Mouse (Mus musculus) ES-E14 (cell line): ENCODE data around the gene Pbx3. TPM values are rescaled to one million over a fixed set of nuclear protein-coding genes. Genes with fewer than 3 reads are reported as not detected.

Experiments used
- DNase-seq: peaks from one replicate; pipeline ENCODE4 v3.0.0-alpha.2; 2013; ENCODE audit warnings: low read depth, low spot score
- H3K27ac ChIP-seq: 2 replicates; pipeline ENCODE4 v1.5.1; 2012; ENCODE audit warnings: low read depth, mild to moderate bottlenecking, low read length, moderate library complexity, mixed read lengths; ENCODE audit not compliant: poor library complexity, insufficient read depth, severe bottlenecking
- H3K36me3 ChIP-seq: 2 replicates; pipeline ENCODE4 v1.6.1; 2012; ENCODE audit warnings: mild to moderate bottlenecking, low read length, moderate library complexity, mixed read lengths; ENCODE audit not compliant: control insufficient read depth, poor library complexity, insufficient read depth, severe bottlenecking
- H3K4me1 ChIP-seq, 2 experiments: fragments of 150-350 bp in 1 of 2; sonication (generic) in 1 of 2; 2 replicates each; pipeline ENCODE4 v1.6.1; 2012; ENCODE audit warnings: low read length in 2 of 2, mild to moderate bottlenecking in 1 of 2, mixed read lengths in 1 of 2; ENCODE audit not compliant: control insufficient read depth in 2 of 2, insufficient read depth in 2 of 2, poor library complexity in 1 of 2
- H3K4me3 ChIP-seq, 2 experiments: fragments of 150-350 bp in 1 of 2; sonication (generic) in 1 of 2; 2 replicates each; pipeline ENCODE4 v1.5.1; 2012; ENCODE audit warnings: low read length in 2 of 2, low read depth in 1 of 2, mild to moderate bottlenecking in 1 of 2, mixed read lengths in 1 of 2; ENCODE audit not compliant: insufficient read depth in 1 of 2, poor library complexity in 1 of 2, severe bottlenecking in 1 of 2
- H3K9ac ChIP-seq: 2 replicates; pipeline ENCODE4 v1.6.1; 2012; ENCODE audit warnings: low read depth, mild to moderate bottlenecking, low read length, mixed read lengths; ENCODE audit not compliant: poor library complexity, insufficient read depth, severe bottlenecking
- H3K9me3 ChIP-seq: fragments of 150-350 bp; sonication (generic); 2 replicates; pipeline ENCODE4 v1.6.1; 2012; ENCODE audit warnings: low read depth, mild to moderate bottlenecking, low read length; ENCODE audit not compliant: control insufficient read depth, insufficient read depth
- CHD2 ChIP-seq: IDR thresholded peaks from 2 replicates; pipeline ENCODE4 v1.6.1; 2014; ENCODE audit warnings: mild to moderate bottlenecking, low read depth, low read length, inconsistent platforms
- HCFC1 ChIP-seq: IDR thresholded peaks from 2 replicates; pipeline ENCODE4 v1.6.1; 2012; ENCODE audit warnings: low read length, inconsistent platforms, borderline replicate concordance; ENCODE audit not compliant: insufficient read depth
- MAFK ChIP-seq: IDR thresholded peaks from 2 replicates; pipeline ENCODE4 v1.6.1; 2014; ENCODE audit warnings: mild to moderate bottlenecking, low read depth, low read length, inconsistent platforms; ENCODE audit not compliant: insufficient read depth
- ZC3H11A ChIP-seq: IDR thresholded peaks from 2 replicates; pipeline ENCODE4 v1.6.1; 2012; ENCODE audit warnings: low read depth, mild to moderate bottlenecking, inconsistent platforms, low read length, borderline replicate concordance
- ZNF384 ChIP-seq: IDR thresholded peaks from 2 replicates; pipeline ENCODE4 v1.6.1; 2012; ENCODE audit warnings: low read depth, low read length, inconsistent platforms
- in situ Hi-C, 2 experiments: fragments of 600-800 bp; cut with MboI; formaldehyde crosslinking; loops; one replicate each; pipeline ENCODE4 v1.15.1; 2025; ENCODE audit warnings: low sequenced_read_pairs in 2 of 2, inconsistent platforms in 1 of 2; ENCODE audit not compliant: unreplicated experiment in 2 of 2
- total RNA-seq: library from RNA; depleted of rRNA; stranded (reverse); fragments of 300-350 nt; gene quantifications from 2 replicates; pipeline ENCODE4 v1.2.3, GENCODE M21; 2012

Gene Pbx3
- total RNA-seq, 1 experiment, result 6.6 TPM

DNA sequence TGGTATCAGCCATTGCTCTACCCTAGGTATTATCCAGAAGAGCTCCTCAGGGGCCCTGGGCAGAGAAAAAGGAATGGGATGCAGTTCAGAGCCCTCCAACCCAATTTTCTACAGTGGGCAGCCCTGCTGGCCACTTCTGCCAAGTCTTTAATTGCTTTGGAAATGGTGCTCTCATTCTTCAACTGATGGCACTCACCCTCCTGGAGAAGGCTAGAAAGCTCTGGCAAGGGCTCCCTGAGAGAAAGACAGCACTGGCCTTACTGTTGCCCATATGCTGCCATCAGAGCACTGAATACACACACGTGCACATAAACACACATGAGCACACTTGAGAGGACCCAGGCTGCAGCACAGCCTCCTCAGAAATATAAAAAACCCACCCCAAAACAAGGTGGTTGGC is 193.6 kb downstream of the Pbx3 start:
- Histone ChIP-seq H3K9me3 (no peaks in the 10 kb centered on the region), H3K36me3 (no peaks in the 10 kb centered on the region), H3K4me1 (no peaks in the 10 kb centered on the region), H3K27ac (no peak overlapping the region), H3K4me3 (no peak overlapping the region), H3K9ac (no peak overlapping the region)
- in situ Hi-C loops, result no loop called here
- no peak for TF ChIP-seq HCFC1
- no peak for TF ChIP-seq ZC3H11A
- no peak for TF ChIP-seq ZNF384
- TF ChIP-seq MAFK, result no peak
- TF ChIP-seq CHD2, result no peak
- no peak for DNase-seq

DNA sequence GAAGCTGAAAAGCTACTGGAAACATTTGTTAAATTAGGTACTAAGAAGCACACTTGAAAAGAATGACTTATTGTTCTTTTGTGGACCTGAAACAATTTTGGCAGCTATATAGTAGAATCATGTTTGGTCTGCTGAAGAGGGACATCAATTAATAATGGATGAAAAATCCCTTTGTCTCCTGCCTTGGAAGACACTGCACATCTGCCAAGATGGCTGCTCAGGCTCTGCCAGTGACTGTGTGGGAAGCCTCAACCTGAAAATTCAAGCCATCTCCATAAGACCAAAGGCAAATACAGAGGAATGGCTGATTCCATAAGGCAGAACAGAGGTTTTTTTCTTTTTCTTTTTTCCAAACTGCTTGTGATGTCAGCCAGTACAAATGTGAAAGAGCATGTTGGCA is 194.3 kb downstream of the Pbx3 start:
- H3K36me3 ChIP-seq, result no peaks in the 10 kb centered on the region
- in situ Hi-C loops, result no loop called here
- no peak for TF ChIP-seq CHD2
- TF ChIP-seq MAFK, result no peak
- no peak for TF ChIP-seq HCFC1
- TF ChIP-seq ZC3H11A, result no peak
- TF ChIP-seq ZNF384, result no peak

DNA sequence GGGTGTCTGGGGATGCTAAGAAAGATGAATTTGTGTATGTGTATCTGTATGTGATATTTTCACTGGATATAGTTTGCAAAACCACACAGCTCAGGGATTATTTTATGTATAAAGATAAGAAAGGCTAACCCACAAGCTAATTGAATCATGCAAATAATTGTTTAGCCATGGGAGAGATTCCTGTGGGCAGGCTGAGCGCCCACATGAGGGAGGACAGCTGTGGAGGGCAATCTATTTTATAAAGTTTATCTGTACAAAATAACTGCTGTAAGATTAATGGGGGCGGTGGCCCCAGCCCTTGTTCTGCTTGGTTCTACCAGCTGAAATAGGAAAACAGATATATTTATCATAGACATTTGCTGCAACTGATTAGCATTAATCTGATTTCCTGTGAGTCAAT is 202.5 kb downstream of the Pbx3 start:
- Histone ChIP-seq H3K36me3 (no peaks in the 10 kb centered on the region), H3K9ac (no peak overlapping the region), H3K4me3 (no peak overlapping the region), H3K27ac (no peak overlapping the region), H3K9me3 (no peaks in the 10 kb centered on the region), H3K4me1 (no peaks in the 10 kb centered on the region)
- no peak for DNase-seq
- TF ChIP-seq CHD2 (no peak), HCFC1 (no peak), ZC3H11A (no peak), MAFK (no peak), ZNF384 (no peak)
- in situ Hi-C loops, result no loop called here

More for the DNA sequence above, 194.3 kb downstream of the Pbx3 start:
- no peaks in the 10 kb centered on the region for H3K9me3 ChIP-seq
- DNase-seq, result no peak
- H3K27ac ChIP-seq, result no peak overlapping the region
- H3K9ac ChIP-seq, result no peak overlapping the region
- H3K4me1 ChIP-seq, result no peaks in the 10 kb centered on the region
- no peak overlapping the region for H3K4me3 ChIP-seq

DNA sequence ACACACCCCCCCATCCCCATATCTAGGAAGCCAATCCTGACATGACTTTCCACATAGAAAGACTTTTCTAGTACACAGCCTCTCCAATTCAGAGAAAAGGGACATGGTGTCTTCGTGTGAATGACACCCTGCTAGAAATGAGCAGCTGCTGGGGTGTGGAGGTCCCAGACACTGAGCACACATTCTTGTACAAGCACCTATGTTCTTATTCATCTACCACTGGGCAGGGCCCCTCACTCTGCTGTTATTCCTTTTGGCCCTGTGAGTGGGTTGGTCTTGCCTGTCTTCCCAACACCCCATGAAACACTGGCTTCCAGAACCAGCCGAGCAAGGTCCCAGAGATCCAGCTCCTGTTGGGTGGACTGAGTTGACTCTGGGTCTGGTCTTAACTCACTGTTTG is 203.3 kb downstream of the Pbx3 start:
- Histone ChIP-seq H3K4me1 (no peaks in the 10 kb centered on the region), H3K9ac (no peak overlapping the region), H3K9me3 (no peaks in the 10 kb centered on the region), H3K4me3 (no peak overlapping the region), H3K27ac (no peak overlapping the region), H3K36me3 (no peaks in the 10 kb centered on the region)
- DNase-seq, result no peak
- in situ Hi-C loops, result no loop called here
- no peak for TF ChIP-seq ZNF384
- TF ChIP-seq MAFK, result no peak
- TF ChIP-seq HCFC1, result no peak
- TF ChIP-seq ZC3H11A, result no peak
- no peak for TF ChIP-seq CHD2

DNA sequence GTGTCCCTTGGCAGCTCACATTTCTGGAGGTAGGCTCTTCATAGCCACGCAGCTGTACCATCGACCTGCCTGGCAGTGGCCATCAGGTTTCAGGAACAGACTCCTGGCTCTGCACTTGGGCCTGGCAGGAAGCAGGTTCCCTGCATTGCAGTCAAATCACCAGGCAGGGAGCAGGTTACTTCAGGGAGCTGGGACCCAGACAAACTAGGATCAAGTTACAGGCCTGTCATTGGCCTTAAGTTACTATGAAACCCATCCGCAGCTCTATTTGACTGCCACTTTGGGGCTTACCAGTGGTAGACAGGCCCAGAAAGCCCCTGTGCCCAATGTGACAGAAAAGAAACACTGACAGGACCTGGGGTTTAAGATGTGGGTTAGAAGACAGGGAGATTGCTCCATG is 204.8 kb downstream of the Pbx3 start:
- no peak for DNase-seq
- Histone ChIP-seq H3K4me3 (no peak overlapping the region), H3K36me3 (no peaks in the 10 kb centered on the region), H3K9me3 (no peaks in the 10 kb centered on the region), H3K9ac (no peak overlapping the region), H3K4me1 (peaks cover 0 to 2% of the 10 kb centered on the region in 2 experiments; a peak in 1 of 4 replicates), H3K27ac (no peak overlapping the region)
- no peak for TF ChIP-seq CHD2
- no peak for TF ChIP-seq ZNF384
- no peak for TF ChIP-seq ZC3H11A
- no peak for TF ChIP-seq HCFC1
- TF ChIP-seq MAFK, result no peak
- in situ Hi-C loops, result no loop called here
